In genomic region chr19:59166311-59166761, GRCm38 (mm10) we compare ENCODE assay signal across 9 mouse cellular contexts. TPM values are rescaled to one million over a fixed set of nuclear protein-coding genes. Genes with fewer than 3 reads are reported as not detected.
DNase-seq lines count a peak whose midpoint lies in the region; ATAC-seq and TF ChIP-seq lines count a peak whose summit lies in the region.
"Had no signal": no experiment of that assay in that cellular context is flagged by ENCODE, and none has a peak within 500 bp of the region (broad histone marks: within the 10 kb centered on the region; RNA-seq: fewer than 3 reads in every experiment).

No protein-coding gene starts in this region.

- 0 out of 2 replicates have a peak, but pooled peaks have one; percentile 20 for ATAC-seq in heart, embryonic 11.5 days (replicated peaks; ENCODE audit: insufficient number of reproducible peaks, low FRiP score, low TSS enrichment)
- ATAC-seq in forebrain, embryonic 13.5 days: peak; percentile 27
- ATAC-seq in limb, embryonic 11.5 days (ENCODE audit: insufficient number of reproducible peaks, low FRiP score, low TSS enrichment, low read depth): no peak
- 0 out of 2 replicates have a peak, but pooled peaks have one; percentile 34 for ATAC-seq in midbrain, postnatal 0 days (ENCODE audit: low FRiP score)
- ATAC-seq in activated CD4-positive, CD25-positive, alpha-beta regulatory T cell, adult 4 months: no peak

- no peak overlapping the region for H3K9ac ChIP-seq in heart, embryonic 11.5 days (ENCODE audit: low read depth, low read length)
- peak overlapping the region; percentile 89 for H3K9ac ChIP-seq in forebrain, embryonic 13.5 days
- H3K9ac ChIP-seq in limb, embryonic 11.5 days (ENCODE audit: low read length): peak overlapping the region; percentile 53
- H3K9ac ChIP-seq in midbrain, postnatal 0 days (replicated peaks; ENCODE audit: low read length, poor library complexity, severe bottlenecking): no peak overlapping the region

- H3K27me3 ChIP-seq in heart, embryonic 11.5 days (ENCODE audit: control insufficient read depth, insufficient read depth, low read length): peaks cover 99% of the 10 kb centered on the region
- peaks cover 91% of the 10 kb centered on the region for H3K27me3 ChIP-seq in forebrain, embryonic 13.5 days
- H3K27me3 ChIP-seq in limb, embryonic 11.5 days (ENCODE audit: control insufficient read depth, insufficient read depth, low read length): peaks cover 89% of the 10 kb centered on the region
- peaks cover 86% of the 10 kb centered on the region for H3K27me3 ChIP-seq in midbrain, postnatal 0 days (ENCODE audit: insufficient read depth, low read length)

- peak overlapping the region; percentile 50 for H3K4me3 ChIP-seq in heart, embryonic 11.5 days (ENCODE audit: low read depth, low read length)
- H3K4me3 ChIP-seq in forebrain, embryonic 13.5 days: peak overlapping the region; percentile 57
- peak overlapping the region; percentile 31 for H3K4me3 ChIP-seq in limb, embryonic 11.5 days (ENCODE audit: low read depth, low read length)
- peak overlapping the region; percentile 25 for H3K4me3 ChIP-seq in midbrain, postnatal 0 days (ENCODE audit: low read depth, low read length)

- H3K4me1 ChIP-seq in heart, embryonic 11.5 days (ENCODE audit: control insufficient read depth, insufficient read depth, low read length): peaks cover 22% of the 10 kb centered on the region
- H3K4me1 ChIP-seq in forebrain, embryonic 13.5 days: peaks cover 58% of the 10 kb centered on the region
- H3K4me1 ChIP-seq in limb, embryonic 11.5 days (ENCODE audit: control insufficient read depth, insufficient read depth, low read length): peaks cover 9% of the 10 kb centered on the region; the same call in 1 of the 2 replicates
- 0 out of 2 replicates have a peak, but pooled peaks cover 2% of the 10 kb centered on the region for H3K4me1 ChIP-seq in midbrain, postnatal 0 days (ENCODE audit: insufficient read depth, low read length)

- TF ChIP-seq CTCF in midbrain, postnatal 0 days (IDR thresholded peaks at IDR 0.05): no peak

- H3K36me3 ChIP-seq in heart, embryonic 11.5 days (ENCODE audit: control insufficient read depth, insufficient read depth, low read length): no peaks in the 10 kb centered on the region
- no peaks in the 10 kb centered on the region for H3K36me3 ChIP-seq in forebrain, embryonic 13.5 days (ENCODE audit: poor library complexity, severe bottlenecking)
- H3K36me3 ChIP-seq in limb, embryonic 11.5 days (ENCODE audit: control insufficient read depth, insufficient read depth, low read length): no peaks in the 10 kb centered on the region
- H3K36me3 ChIP-seq in midbrain, postnatal 0 days (ENCODE audit: insufficient read depth, low read length): no peaks in the 10 kb centered on the region

- no peak for DNase-seq in heart, adult 8-10 months (ENCODE audit: low spot score)
- peak; percentile 66 for DNase-seq in ZHBTc4 (ENCODE audit: low read depth, low spot score)
- peak; percentile 76 for DNase-seq in limb, embryonic 11.5 days (ENCODE audit: low spot score)
- DNase-seq in midbrain, postnatal 0 days (ENCODE audit: low spot score): no peak
- DNase-seq in spleen, postnatal 36 days (ENCODE audit: low spot score in 2 of 2): no peak

- no peaks in the 10 kb centered on the region for H3K9me3 ChIP-seq in heart, embryonic 11.5 days (replicated peaks; ENCODE audit: control insufficient read depth, low read length)
- no peaks in the 10 kb centered on the region for H3K9me3 ChIP-seq in forebrain, embryonic 13.5 days (replicated peaks)
- H3K9me3 ChIP-seq in limb, embryonic 11.5 days (ENCODE audit: control insufficient read depth, low read length): no peaks in the 10 kb centered on the region
- no peaks in the 10 kb centered on the region for H3K9me3 ChIP-seq in midbrain, postnatal 0 days (ENCODE audit: low read length)

- WGBS in heart, embryonic 11.5 days (ENCODE audit: insufficient replicate concordance): 1% methylated on average over 47 of the region's 55 CpGs
- WGBS in forebrain, embryonic 13.5 days: under 1% methylated on average over 53 of the region's 55 CpGs
- WGBS in limb, embryonic 11.5 days: under 1% methylated on average over 55 of the region's 55 CpGs
- 1% methylated on average over 51 of the region's 55 CpGs for whole genome bisulfite sequencing in midbrain, postnatal 0 days

- peak overlapping the region; percentile 85 for H3K4me2 ChIP-seq in heart, embryonic 11.5 days
- peak overlapping the region; percentile 77 for H3K4me2 ChIP-seq in forebrain, embryonic 13.5 days
- peak overlapping the region; percentile 78 for H3K4me2 ChIP-seq in limb, embryonic 11.5 days (ENCODE audit: low read depth, severe bottlenecking)
- H3K4me2 ChIP-seq in midbrain, postnatal 0 days (ENCODE audit: low read depth, low read length, poor library complexity, severe bottlenecking): peak overlapping the region; percentile 47

- no peak overlapping the region for H3K27ac ChIP-seq in heart, embryonic 11.5 days (ENCODE audit: low read depth, low read length)
- peak overlapping the region; percentile 87 for H3K27ac ChIP-seq in forebrain, embryonic 13.5 days
- no peak overlapping the region for H3K27ac ChIP-seq in limb, embryonic 11.5 days (replicated peaks; ENCODE audit: low read depth, low read length)
- no peak overlapping the region for H3K27ac ChIP-seq in midbrain, postnatal 0 days (ENCODE audit: low read depth, low read length)

RNA-seq across cellular contexts. Expression of gene Vax1, which starts 3.5 kb away (rescaled TPM):
- polyA plus RNA-seq in heart, embryonic 11.5 days (2014; fragmentation: Nextera tagmentation; extraction: Ambion mirVana): not detected in 2 replicates
- not detected for total RNA-seq in heart, adult 8-10 months (2022)
- 0.90 and 1.0 TPM in 2 replicates for polyA plus RNA-seq in forebrain, embryonic 13.5 days (2015; fragmentation: Nextera tagmentation; extraction: Ambion mirVana)
- not detected in 2 replicates for polyA plus RNA-seq in limb, embryonic 11.5 days (2014; fragmentation: Nextera tagmentation; extraction: Ambion mirVana)
- total RNA-seq in midbrain, postnatal 0 days (2014; rRNA removed): not detected in 2 replicates
- 0.91 and 2.2 TPM in 2 replicates for polyA plus RNA-seq in midbrain, postnatal 0 days (2015; fragmentation: Nextera tagmentation; extraction: Ambion mirVana)
- polyA plus RNA-seq in activated CD4-positive, CD25-positive, alpha-beta regulatory T cell, adult 4 months (2017; shearing (Covaris generic)): not detected
- total RNA-seq: heart, postnatal 10 days had no signal

RNA-seq across cellular contexts. Expression of gene Kcnk18, which starts 52.7 kb away (rescaled TPM):
- not detected in 2 replicates for polyA plus RNA-seq in heart, embryonic 11.5 days (2014; fragmentation: Nextera tagmentation; extraction: Ambion mirVana)
- not detected for total RNA-seq in heart, adult 8-10 months (2022)
- polyA plus RNA-seq in forebrain, embryonic 13.5 days (2015; fragmentation: Nextera tagmentation; extraction: Ambion mirVana): not detected in 2 replicates
- not detected in 2 replicates for polyA plus RNA-seq in limb, embryonic 11.5 days (2014; fragmentation: Nextera tagmentation; extraction: Ambion mirVana)
- total RNA-seq in midbrain, postnatal 0 days (2014; rRNA removed): not detected in 2 replicates
- not detected in 2 replicates for polyA plus RNA-seq in midbrain, postnatal 0 days (2015; fragmentation: Nextera tagmentation; extraction: Ambion mirVana)
- not detected for polyA plus RNA-seq in activated CD4-positive, CD25-positive, alpha-beta regulatory T cell, adult 4 months (2017; shearing (Covaris generic))
- total RNA-seq: heart, postnatal 10 days had no signal

Comparison
In these comparisons a context has a peak if more than half of its experiments do, and no peak if none do; other contexts are left out.
1. ATAC-seq: peak in heart, embryonic 11.5 days (single experiment), forebrain, embryonic 13.5 days (single experiment) and midbrain, postnatal 0 days (single experiment); none in limb, embryonic 11.5 days (single experiment) and activated CD4-positive, CD25-positive, alpha-beta regulatory T cell, adult 4 months (single experiment).
2. H3K9ac ChIP-seq: peak in forebrain, embryonic 13.5 days (single experiment) and limb, embryonic 11.5 days (single experiment); none in heart, embryonic 11.5 days (single experiment) and midbrain, postnatal 0 days (single experiment).
3. DNase-seq: peak in ZHBTc4 (single experiment) and limb, embryonic 11.5 days (single experiment); none in heart, adult 8-10 months (single experiment), midbrain, postnatal 0 days (single experiment) and spleen, postnatal 36 days (0 of 2).
4. Peak in every context shown above with its lines, with median percentiles within 50 percentile points of each other: H3K4me2 ChIP-seq and H3K4me3 ChIP-seq.